23 mouse cellular contexts compared by ENCODE assay signal in the genomic region with DNA sequence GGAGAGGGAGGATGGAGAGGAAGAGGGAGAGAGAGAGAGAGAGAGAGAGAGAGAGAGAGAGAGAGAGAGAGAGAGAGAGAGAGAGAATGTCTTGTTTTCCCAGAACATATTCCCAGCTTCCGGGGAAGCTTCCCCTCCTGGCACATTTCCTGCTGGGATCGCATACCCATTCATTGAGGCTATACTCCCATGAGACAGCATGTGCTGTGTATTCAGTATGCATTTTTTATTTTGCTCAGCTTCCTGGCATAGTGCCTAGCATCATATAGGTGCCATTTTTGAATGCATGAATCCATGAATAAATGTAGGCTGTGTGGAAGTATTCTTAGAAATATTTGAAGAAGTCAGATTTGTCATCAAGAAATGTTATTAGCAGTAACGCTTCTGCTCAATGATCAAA. TPM values are rescaled to one million over a fixed set of nuclear protein-coding genes. Genes with fewer than 3 reads are reported as not detected.
"Had no signal": no experiment of that assay in that cellular context is flagged by ENCODE, and none has a peak within 500 bp of the region (broad histone marks: within the 10 kb centered on the region; RNA-seq: fewer than 3 reads in every experiment).

No protein-coding gene starts in this region.

- H3K36me3 ChIP-seq: limb, embryonic 15.5 days; liver, embryonic 12.5 days; neural tube, embryonic 13.5 days had no signal

- H3K27ac ChIP-seq: limb, embryonic 15.5 days; liver, embryonic 12.5 days; neural tube, embryonic 13.5 days had no signal

- DNase-seq: kidney, postnatal 14 days; lung, embryonic 14.5 days; lung, postnatal 10 days; lung, postnatal 4 days; retina, postnatal 1 day; spleen, adult 18-20 months; thymus, adult 18-20 months; thymus, postnatal 14 days had no signal

- H3K27me3 ChIP-seq: limb, embryonic 15.5 days; liver, embryonic 12.5 days; neural tube, embryonic 13.5 days had no signal

- H3K4me3 ChIP-seq: limb, embryonic 15.5 days; liver, embryonic 12.5 days; neural tube, embryonic 13.5 days had no signal

- H3K9ac ChIP-seq: limb, embryonic 15.5 days; liver, embryonic 12.5 days; lung, embryonic 14.5 days; neural tube, embryonic 13.5 days had no signal

- H3K9me3 ChIP-seq: limb, embryonic 15.5 days; liver, embryonic 12.5 days; neural tube, embryonic 13.5 days had no signal

- H3K4me2 ChIP-seq: limb, embryonic 15.5 days; liver, embryonic 12.5 days; lung, embryonic 14.5 days; midbrain, embryonic 11.5 days; neural tube, embryonic 13.5 days had no signal

- H3K4me1 ChIP-seq: limb, embryonic 15.5 days; liver, embryonic 12.5 days; neural tube, embryonic 13.5 days had no signal

- ATAC-seq: liver, embryonic 12.5 days; midbrain, embryonic 16.5 days had no signal

RNA-seq across cellular contexts. Expression of a gene that starts 31.7 kb away (rescaled TPM):
- total RNA-seq: layer of hippocampus, adult 8-10 months; layer of hippocampus, postnatal 14 days; left cerebral cortex, adult 18-20 months; left cerebral cortex, postnatal 25 days; megakaryocyte, adult 5-6 weeks had no signal
- polyA plus RNA-seq: kidney, embryonic 14.5 days; large intestine, adult 2 months; limb, embryonic 11.5 days; limb, embryonic 15.5 days; liver, embryonic 12.5 days; liver, embryonic 16.5 days; lung, embryonic 14.5 days; midbrain, embryonic 11.5 days; midbrain, embryonic 16.5 days; neural tube, embryonic 13.5 days; stomach, embryonic 14.5 days had no signal
